Mouse (Mus musculus): Measurements from ENCODE around the gene Armc12.

The Armc12 gene

DNA sequence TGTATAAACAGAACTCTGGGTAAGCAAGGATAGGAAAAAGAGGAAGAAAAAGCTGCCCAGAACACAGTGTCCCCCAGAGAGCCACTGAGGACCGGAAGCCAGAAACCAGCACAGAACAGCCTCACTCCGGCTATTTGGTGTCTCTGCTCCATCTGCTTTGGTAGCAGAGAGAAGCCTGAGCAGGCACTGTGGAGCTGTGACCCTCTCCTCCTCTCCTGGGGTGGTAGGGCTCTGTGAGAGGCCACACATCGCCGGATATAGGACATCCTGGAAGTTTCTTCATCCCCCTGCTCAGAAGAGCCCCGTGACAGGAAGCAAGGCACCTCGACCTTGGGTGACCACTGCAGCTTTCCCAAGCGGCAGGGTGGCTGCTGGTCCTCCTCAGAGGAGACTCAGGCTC is 16.8 kb upstream of the Armc12 start:
- peak; percentile 41 to 55 for DNase-seq

DNA sequence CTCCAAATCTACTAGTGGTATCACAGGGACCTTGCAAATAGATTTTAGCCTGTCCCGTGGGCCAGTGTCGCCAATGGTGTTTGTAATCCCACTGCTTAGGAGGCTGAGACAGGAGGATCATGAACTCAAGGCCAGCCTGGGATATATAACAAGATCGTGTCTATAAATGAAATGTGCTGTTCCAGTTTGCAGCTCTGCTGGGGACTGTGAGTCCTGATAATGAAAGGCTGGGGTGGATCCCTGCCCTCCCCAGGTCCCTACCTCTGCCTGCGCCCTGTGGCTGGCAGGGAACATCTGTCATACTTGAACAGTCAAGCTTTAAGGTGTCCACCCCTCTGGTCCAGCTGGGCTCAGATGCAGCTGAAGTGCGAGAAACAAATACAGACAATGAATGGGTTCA is 16.1 kb upstream of the Armc12 start:
- DNase-seq, result no peak

DNA sequence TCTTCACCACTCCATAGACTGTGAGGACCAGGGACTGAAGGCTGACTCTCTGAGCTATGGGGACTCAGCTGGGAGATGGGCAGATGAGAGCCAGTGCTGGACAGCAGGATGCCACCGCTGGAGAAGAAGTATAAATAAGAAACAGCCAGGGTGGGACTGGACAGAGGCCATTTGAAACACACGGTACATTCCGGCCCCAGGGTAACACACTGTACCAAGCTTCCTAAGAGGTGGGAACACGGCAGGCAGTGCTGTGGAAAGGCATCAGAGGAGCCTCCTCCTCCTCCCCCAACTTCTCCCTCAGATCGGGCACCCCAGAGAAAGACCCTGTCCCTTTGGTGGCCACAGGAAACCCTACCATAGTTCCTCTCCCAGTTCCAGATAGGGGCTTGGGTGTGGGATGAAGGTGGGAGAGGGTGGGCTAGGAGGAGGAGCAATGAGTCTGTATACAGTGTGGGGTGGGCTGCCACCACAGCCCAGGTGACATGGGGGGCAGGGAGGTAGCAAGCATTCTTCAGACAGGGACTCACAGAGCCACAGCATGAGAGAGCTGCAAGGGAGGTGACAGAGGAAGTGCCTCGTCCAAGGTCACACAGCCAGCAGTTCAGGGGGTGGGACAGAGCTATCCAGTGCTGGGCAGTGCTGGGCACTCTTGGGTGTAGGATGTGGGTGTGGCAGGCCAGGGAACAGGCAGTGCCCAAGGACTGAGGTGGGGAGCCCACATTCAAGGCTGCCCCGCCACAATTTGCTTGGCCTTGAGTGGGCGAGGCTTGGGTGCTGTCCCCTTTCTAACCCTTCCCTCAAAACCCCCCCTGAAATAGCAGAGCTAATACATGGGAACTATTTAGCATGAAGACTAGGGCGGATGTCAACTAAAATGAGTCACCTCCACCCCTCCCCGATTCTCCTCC is 14.9 kb upstream of the Armc12 start:
- peak; percentile 53 to 59 for DNase-seq

DNA sequence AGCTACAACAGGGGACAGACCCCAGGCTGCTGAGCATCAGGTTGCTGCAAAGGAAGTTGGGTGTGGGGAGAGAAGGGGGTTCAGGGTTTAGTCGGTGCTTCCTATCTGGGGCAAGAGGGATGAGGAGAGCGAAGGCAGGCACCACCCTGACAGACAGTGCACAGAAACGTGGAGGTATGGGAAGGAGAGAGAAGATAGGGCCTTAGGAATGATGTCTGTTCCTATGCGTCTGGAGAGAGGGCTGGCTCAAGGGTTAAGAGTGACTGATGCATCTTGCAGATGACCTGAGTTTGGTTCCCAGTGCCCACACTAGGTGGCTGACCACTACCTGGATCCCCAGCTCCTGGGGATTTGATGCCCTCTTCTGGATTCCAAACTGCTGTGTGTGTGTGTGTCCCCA is 13.7 kb upstream of the Armc12 start:
- DNase-seq, result no peak

DNA sequence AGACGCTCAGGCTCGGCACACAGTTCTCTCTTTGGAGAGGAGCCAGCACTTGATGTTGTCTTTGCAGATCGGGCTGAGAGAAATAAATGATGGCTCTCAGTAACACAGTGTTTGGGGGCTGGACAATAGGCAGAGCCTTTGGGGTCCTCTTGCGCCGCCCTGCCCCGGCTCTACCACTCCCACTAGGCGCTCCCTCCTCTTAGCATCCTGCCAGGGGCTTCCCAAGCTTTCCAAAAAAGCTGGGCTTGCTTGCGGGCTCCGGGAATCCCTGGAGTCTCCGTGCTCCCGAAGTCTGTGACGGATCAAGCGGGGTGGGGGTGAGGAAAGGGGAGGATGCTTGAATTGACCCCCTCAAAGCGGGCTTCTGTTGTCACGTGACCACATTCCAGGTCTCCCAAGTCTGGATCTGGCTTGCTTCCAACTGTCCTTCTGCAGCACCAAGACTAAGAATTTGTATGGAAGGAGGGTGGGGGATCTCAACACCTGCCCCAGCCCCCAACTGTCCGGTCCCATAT is 13.1 kb upstream of the Armc12 start, which contains the start of gene Fkbp5:
Fkbp5 (minus strand) TSS at position 87 of the 515 bp plus-strand sequence.
- peak in 1 of 2 experiments; percentile 50 for DNase-seq

DNA sequence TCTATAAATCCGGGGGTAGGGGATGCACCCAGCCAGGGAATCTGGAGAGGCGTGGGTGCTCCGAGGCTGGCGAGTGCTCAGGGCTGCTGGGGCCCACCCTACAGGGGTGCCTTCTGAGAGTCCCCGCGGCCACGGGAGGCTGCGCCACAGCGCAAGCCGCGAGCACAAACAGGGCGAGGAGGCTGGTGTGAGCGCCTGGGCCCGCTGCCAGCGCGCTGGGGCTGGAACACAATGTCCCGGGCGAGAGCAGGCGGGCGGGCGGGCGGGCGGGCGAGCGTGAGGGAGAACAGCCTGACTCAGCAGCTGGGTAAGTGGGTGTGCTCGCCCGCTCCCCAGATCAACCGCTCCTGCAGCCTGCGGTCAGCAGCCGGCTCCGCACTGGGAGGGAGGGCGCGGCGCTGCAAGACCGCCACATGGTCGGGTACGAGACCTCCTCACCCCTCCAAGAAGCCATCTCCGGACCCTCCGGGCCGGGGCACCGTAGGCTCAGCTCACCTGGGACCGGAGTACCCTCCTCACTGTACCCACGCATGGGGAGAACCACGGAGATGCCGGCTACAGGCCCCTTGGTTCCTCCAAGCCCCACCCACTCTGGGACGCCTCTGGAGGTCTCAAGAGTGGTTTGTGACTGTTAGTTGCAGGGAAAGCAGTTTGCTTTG is 12.5 kb upstream of the Armc12 start:
- DNase-seq, result peak; percentile 84 to 87

DNA sequence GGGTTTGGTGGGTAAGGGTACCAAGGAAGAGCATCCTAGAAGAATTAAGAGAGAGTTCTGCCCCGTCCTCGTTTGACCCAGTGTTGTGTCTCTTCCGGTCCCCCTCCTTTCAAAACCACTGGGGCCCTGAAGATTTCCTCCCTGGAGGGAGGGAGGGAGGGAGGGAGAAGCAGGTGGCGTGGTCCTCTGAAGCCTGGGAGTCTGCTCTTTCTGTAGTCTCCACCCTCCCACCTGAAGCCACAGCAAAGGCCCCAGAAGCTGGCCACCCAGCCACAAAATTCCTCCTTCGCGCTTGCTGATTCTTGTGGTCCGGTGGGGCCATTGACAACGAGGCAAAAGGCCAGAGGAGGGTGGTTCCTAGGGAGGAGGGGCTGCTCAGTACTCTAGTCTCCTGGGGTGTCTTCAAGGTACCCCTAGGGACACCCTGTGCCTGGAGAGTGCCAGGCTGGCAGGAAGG is 12.0 kb upstream of the Armc12 start:
- peak; percentile 51 to 60 for DNase-seq

DNA sequence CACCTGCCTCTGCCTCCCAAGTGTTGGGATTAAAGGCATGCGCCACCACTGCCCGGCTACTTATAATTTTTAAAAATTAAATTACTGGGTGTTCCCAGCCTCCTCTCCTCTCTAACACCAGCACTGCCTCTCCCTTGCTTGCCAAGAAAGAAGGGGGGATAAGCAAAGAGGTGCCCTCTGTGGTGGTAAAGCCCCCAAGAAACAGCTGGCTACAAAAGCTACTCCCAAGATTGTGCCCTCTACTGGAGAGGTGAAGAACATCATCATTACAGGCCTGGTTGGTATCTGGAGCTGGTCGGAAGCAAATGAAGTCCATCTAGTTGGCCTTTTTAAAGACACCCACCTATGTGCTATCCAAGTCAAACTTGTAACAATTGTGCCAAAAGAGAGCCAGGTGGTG is 10.8 kb upstream of the Armc12 start:
- no peak for DNase-seq

DNA sequence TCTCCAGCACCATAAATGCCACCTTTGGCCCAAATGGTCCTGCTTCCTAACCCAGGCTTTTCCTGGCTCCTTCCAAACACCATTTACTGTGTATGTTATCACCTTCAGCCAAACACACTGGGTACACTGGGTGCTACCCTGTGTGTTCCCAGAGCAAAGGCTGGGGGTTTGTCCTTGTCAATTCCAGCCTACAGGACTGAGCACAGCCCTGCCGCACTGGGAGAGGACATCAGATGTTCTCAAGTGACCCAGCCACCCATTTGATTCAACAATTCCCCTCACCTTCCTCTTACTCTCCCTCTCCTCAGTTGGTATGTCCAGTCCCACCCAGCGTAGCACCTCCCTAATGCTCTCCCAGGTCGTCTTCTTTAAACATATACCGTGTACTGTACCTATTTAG is 10.0 kb upstream of the Armc12 start:
- DNase-seq, result no peak

DNA sequence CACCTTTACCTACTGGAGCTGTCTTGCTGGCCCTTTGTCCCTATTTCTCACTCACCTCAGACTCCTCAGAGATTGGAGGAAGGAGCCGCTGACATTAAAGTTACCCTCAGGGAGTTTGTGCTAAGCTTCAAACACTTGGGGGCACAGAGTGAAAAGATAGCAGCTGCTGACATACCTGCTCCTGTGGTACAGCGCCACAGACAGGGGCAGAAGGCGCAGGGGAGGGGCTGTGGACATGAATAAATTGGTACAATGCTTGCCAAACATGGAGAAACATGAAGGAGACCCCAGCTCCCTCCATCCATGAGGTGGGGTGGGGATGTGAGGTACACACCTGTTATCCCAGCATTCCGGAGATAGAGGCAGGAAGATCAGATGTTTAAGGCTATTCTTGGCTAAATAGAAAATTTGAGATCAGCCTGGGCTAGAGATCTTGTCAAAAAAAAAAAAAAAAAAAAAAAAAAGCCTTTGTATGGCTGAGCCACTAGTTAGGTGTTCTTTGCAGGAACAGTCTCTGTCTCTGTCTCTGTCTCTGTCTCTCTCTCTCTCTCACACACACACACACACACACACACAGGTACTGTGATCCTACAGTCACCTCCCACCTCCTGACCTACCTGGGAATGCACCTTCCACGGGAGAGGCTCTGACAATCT is 9.4 kb upstream of the Armc12 start:
- no peak for DNase-seq

DNA sequence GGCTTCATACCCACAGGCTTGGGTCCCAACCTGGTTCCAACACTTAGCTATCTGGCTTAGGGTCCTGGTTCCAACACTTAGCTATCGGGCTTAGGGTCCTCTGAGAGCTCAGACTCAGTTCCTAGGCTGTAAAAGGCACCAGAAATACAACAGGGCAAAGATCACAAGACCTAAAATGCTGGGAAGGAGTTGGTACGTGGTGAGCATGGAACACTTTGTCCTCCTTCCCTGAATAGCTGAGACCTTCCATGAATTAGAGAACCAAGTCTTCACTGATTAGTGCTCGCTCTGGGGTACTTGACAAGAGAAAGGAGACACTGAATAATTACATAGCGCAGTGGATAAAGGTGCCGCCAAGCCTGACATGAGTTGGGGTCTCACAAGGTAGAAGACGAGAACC is 8.7 kb upstream of the Armc12 start:
- no peak for DNase-seq

DNA sequence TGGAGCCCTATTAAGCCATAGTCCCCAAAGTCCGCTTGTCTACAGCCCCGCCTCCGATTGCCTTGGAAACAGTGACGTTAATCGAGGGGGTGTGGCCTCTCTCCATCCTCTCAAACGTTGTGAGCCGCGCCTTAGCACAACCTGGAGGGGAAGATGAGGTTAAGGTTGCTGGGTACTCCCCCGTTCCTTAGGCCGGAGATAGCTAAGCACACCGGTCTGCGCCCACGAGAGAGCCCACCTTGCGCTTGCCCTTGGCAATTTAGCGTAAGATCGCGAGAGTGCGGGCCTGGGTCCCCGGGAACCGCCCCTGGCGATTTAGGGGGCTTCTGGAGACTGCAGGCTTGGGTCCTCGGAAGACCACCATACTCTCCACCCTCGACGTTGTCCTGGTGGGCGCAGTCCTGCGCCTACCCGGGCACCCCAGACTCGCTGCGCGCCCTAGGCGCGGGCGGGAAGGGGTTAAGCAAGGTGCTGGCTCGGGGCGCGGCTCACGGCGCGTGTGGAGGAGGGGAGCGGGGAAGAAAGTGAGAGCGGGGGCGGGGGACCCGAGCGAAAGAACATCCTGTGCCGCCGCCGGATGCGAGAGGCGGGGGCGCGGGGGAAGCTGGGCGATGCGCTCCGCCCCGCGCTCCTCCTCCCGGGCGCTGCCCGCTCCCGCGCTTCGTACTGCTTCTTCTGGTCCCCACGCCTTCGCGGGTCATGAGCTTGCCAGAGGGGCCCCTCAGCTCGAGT is 7.8 kb upstream of the Armc12 start:
- DNase-seq, result peak; percentile 95 to 98

DNA sequence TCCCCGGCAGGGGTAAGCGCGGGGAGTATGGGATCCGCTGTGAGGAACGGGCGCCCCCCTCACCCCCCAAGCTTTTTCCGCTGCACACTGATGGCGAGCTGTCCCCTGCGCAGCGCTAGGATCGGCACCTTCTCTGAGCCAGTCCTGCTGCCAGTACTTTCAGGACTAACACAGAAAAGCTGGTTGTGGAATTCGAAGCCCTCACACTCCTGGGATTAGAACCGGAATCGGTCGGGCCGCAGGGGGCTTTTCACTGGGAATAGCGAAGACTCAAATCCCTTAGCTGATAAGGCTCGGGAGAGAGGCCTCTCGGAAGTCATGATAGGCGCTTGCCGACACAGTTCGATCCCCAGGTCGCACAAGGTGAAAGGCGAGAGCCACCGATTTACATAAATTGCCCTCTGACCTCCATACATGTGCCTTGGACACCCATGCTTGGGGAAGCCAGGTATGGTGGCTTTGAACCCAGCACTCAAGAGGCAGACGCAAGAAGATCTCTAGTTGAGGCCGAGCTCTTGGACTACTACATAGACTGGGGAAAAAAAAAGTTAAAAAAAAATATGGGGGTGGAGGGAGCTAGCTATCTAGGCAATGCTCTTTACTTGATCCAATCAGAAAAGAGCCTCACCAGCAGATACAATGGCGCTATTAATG is 7.1 kb upstream of the Armc12 start:
- DNase-seq, result no peak

DNA sequence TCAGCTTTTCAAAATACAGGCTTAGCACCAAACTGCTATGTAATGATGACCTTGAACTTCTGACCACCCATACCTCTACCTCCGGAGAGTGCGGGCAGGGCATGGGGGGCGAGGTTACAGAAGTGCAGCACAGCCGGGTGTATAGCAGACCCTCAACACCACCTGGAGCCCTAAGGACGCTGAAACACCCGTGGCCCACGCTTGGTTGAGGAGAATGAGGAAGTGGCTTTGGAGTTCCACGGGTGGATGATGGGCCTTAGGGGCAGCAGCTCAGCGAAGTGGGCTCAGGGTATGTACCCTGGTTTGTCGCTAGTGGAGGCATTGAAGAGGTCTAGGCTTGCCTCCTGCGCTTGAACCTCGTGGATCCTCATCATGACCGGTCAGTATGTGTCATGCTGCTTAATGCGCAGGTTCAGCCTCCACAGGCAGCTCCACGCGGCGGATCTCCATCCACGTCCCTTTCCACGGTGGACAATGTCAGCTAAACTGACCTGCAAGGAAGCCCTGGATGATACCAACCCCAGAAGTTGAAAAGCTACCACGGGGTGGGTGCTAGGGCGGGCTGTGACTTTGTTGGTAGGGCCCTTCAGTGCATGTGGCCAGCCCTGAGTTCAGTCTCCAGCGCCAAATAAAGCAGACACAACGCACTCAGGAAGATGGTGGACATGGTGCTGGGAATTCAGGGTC is 6.5 kb upstream of the Armc12 start:
- DNase-seq, result peak; percentile 53 to 62

DNA sequence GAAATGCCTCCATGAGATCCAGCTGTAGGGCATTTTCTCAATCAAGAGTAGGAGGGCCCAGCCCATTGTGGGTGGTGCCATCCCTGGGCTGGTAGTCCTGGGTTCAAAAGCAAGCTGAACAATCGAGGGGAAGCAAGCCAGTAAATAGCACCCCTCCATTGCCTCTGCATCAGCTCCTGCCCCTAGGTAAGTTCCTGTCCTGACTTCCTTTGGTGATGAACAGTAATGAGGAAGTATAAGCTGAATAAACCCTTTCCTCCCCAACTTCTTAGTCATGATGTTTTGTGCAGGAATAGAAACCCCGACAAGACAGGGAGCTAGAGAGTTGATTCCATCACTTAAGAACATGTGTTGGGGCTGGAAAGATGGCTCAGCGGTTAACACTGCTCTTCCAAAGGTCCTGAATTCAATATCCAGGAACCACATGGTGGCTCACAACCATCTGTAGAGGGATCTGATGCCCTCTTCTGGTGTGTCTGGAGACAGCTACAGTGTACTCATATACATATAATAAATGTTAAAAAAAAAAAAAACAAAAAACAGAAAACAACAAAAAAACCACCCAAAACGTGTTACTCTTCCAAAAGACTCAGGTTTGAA is 5.7 kb upstream of the Armc12 start:
- peak in 1 of 2 experiments; percentile 40 for DNase-seq

DNA sequence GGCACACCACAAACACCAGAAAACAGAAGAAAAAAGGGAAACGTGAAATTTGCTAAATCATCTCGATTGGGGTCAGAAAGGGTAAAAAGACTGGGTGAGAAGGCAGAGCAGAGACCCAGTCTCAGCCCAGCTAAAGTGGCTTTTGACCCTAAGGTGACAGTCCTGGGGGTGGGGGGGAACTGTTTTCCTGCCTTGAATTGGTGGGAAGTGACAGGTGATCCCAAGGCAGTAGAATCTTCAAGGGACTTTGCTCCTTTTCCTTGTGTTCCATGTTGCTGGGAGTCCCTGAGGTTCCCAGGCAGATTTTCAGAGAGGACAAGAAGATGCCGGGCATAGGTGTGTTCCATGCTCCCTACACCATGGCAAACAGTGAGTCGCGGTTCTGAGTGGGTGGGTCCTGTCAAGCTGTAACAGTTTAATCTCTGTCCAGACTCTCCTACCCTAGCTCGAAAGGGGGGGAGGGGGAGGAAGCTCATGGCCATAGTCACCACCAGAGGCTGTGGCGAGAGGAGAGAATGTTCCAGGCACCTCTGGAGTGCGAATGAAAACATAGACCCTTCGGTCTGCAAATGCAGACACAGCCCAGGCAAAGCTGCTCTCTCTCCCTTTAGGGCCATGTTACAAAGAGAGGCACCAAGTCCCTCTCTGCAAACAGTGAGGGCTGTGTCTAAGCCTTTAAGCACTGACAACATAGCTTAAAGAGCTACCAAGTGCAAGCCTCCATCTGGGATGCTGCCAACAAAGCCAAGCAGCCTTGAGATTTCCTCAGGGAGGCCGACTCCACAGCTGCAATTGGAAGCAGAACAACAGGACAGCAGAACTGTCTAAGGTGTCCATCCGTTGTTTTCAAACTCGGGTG is 3.2 kb upstream of the Armc12 start:
- DNase-seq, result no peak

DNA sequence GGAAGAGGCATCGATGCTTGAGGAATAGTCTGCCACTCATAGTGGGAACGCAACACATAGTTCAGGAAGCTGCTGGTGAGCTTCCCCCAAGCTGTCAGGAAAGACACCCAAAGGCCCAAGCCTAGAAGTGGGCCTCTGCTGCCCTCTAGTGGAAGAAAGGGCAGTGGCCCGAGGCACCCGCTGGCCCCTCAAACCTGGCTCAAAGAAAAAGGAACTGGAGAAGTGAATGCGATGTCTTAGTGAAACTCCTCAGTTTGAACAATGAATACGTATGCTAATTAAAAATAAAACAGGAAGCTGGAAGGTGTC is 2.6 kb upstream of the Armc12 start:
- DNase-seq, result peak; percentile 82 to 89

DNA sequence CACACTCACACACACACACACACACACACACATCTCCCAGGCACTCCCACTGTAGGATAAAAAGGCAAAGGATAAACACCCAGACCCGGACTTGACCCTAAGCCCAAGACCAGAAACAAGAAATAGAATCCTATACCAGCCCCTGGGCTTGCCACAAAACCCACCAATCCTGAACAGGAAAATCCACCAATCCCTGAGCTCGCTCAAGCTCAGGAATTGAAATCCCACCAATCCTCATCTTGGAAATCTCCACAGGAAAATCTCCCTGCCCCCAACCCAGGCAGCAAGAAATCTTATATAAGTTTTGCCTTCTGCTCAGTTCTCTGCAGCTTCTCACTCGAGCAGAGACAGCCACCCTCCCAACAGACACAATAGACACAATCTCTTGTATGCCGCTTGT is 1.5 kb upstream of the Armc12 start:
- no peak for DNase-seq

DNA sequence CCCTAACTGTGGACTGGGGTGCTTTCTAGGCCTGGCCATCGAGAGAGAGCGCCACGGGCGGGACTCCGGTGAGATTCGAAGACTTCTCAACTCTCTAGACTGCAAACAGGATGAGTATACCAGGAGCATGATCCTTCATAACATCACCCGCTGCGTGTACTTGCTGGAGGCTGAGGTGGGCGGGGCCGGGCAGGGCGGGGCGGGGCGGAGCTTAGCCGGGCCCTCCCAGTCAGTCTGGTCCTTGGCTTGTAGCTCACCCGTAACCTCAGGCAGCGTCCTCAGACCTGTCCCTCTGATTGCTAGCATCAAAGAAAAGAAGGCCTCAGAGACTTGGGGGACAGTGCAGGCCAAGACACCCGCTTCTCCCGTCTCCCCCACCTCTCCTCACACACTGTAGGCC is 1.3 kb downstream of the Armc12 start:
- DNase-seq, result no peak

DNA sequence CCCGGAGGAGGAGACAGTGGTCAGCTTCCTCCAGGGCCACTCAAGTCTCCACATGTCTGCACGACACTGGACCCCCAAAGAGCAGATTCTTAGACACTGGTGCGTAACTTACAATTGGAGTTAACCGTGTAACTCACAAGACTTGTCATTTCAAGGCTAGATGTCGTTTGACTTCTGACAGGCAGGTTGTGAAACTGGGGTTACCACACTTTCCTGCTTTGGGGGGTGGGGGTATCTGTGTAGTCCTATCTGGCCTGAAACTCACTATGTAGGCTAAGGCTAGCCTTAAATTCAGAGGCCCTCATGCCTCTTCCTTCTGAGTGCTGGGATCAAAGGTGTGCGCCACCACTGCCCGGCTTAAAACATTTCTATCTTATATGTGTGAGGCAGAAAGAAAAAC is 2.0 kb downstream of the Armc12 start:
- DNase-seq, result no peak
